Mouse (Mus musculus): ENCODE data around the gene 2610001J05Rik. TPM values are rescaled to one million over a fixed set of nuclear protein-coding genes. Genes with fewer than 3 reads are reported as not detected.

2610001J05Rik gene
- polyA plus RNA-seq (2015; fragmentation: Nextera tagmentation; extraction: Ambion mirVana): 104 and 113 TPM in 2 replicates

- Histone ChIP-seq H3K4me2 (ENCODE audit: low read depth, low read length) (peak within 1 kb of the TSS; percentile 57), H3K27me3 (replicated peaks; ENCODE audit: control insufficient read depth, insufficient read depth, low read length) (no peaks in the 10 kb centered on the region), H3K4me3 (ENCODE audit: low read length) (peak within 1 kb of the TSS; percentile 72), H3K36me3 (ENCODE audit: control insufficient read depth, insufficient read depth, low read length) (no peaks in the 10 kb centered on the region), H3K9ac (ENCODE audit: low read depth, low read length) (peak within 1 kb of the TSS; percentile 77), H3K4me1 (ENCODE audit: control insufficient read depth, insufficient read depth, low read length) (peaks cover 6% of the 10 kb centered on the region; the same call in 1 of the 2 replicates), H3K9me3 (ENCODE audit: control insufficient read depth, low read length) (no peaks in the 10 kb centered on the region), H3K27ac (ENCODE audit: low read length) (peak within 1 kb of the TSS; percentile 91)
- under 1% methylated on average over 19 of the region's 19 CpGs for WGBS
- peak; percentile 100 for ATAC-seq
Measured at GRCm38 (mm10) chr6:13870919-13871624, at the start of gene 2610001J05Rik. TSS of gene 2610001J05Rik (minus strand) at chr6:13871518.

DNA sequence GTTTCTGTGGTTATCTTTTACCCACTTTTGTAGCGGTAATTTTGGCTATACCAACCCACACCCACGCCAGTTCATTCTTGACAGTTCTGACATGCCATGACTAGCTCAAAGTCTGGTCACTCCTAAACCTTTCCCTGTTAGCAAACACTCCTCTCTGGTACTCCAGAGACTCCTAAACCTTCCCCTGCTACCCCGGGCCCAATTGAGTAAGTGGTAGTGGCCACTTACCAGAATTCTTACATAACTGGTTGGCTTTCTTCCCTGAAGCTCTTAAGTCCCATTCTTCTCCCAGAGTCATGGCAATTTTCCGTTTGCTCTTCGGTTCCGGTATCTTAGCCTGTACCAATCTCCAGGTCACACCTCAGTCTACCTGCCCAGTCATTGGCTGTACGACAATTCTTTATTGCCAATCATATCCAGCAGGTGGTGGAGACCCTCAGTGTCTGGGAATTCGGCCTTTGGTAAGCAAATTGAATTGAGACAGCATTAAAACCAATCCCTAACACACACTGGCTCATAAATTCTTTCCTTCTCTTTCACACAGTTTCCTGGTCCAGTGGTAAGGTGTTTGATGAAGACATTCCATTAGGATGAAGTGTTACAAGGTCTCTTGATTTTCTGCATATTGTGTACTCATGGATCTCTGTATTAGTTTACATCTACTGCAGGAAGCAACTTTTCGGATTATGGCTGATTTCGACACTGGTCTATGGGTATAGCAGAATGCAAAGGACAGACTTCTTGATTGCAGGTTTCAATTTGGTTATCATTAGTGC, 38.6 kb upstream of the 2610001J05Rik start:
- H3K9ac ChIP-seq (ENCODE audit: low read depth, low read length): no peak overlapping the region
- no peak overlapping the region for H3K4me2 ChIP-seq (ENCODE audit: low read depth, low read length)
- WGBS: 86% methylated on average over 10 of the region's 10 CpGs
- no peak overlapping the region for H3K4me3 ChIP-seq (ENCODE audit: low read length)
- H3K9me3 ChIP-seq (ENCODE audit: control insufficient read depth, low read length): no peaks in the 10 kb centered on the region
- no peaks in the 10 kb centered on the region for H3K27me3 ChIP-seq (replicated peaks; ENCODE audit: control insufficient read depth, insufficient read depth, low read length)
- no peak overlapping the region for H3K27ac ChIP-seq (ENCODE audit: low read length)
- no peak for ATAC-seq
- no peaks in the 10 kb centered on the region for H3K36me3 ChIP-seq (ENCODE audit: control insufficient read depth, insufficient read depth, low read length)
- no peaks in the 10 kb centered on the region for H3K4me1 ChIP-seq (ENCODE audit: control insufficient read depth, insufficient read depth, low read length)

- no peaks in the 10 kb centered on the region for H3K27me3 ChIP-seq (replicated peaks; ENCODE audit: control insufficient read depth, insufficient read depth, low read length)
- no peaks in the 10 kb centered on the region for H3K4me1 ChIP-seq (ENCODE audit: control insufficient read depth, insufficient read depth, low read length)
- no peaks in the 10 kb centered on the region for H3K9me3 ChIP-seq (ENCODE audit: control insufficient read depth, low read length)
- no peak for ATAC-seq
- no peak overlapping the region for H3K4me2 ChIP-seq (ENCODE audit: low read depth, low read length)
- WGBS: 85% methylated on average over 5 of the region's 5 CpGs
- H3K27ac ChIP-seq (ENCODE audit: low read length): no peak overlapping the region
- no peak overlapping the region for H3K9ac ChIP-seq (ENCODE audit: low read depth, low read length)
- no peak overlapping the region for H3K4me3 ChIP-seq (ENCODE audit: low read length)
- H3K36me3 ChIP-seq (ENCODE audit: control insufficient read depth, insufficient read depth, low read length): no peaks in the 10 kb centered on the region
Measured at GRCm38 (mm10) chr6:13902941-13903627, 31.8 kb upstream of the 2610001J05Rik start.

GRCm38 (mm10) chr6:13884877-13885592, 13.7 kb upstream of the 2610001J05Rik start:
- H3K9ac ChIP-seq (ENCODE audit: low read depth, low read length): no peak overlapping the region
- H3K9me3 ChIP-seq (ENCODE audit: control insufficient read depth, low read length): no peaks in the 10 kb centered on the region
- no peak overlapping the region for H3K27ac ChIP-seq (ENCODE audit: low read length)
- 77% methylated on average over 3 of the region's 3 CpGs for WGBS
- H3K4me1 ChIP-seq (ENCODE audit: control insufficient read depth, insufficient read depth, low read length): no peaks in the 10 kb centered on the region
- no peak for ATAC-seq
- H3K4me3 ChIP-seq (ENCODE audit: low read length): no peak overlapping the region
- no peaks in the 10 kb centered on the region for H3K36me3 ChIP-seq (ENCODE audit: control insufficient read depth, insufficient read depth, low read length)
- H3K4me2 ChIP-seq (ENCODE audit: low read depth, low read length): no peak overlapping the region
- H3K27me3 ChIP-seq (replicated peaks; ENCODE audit: control insufficient read depth, insufficient read depth, low read length): no peaks in the 10 kb centered on the region

DNA sequence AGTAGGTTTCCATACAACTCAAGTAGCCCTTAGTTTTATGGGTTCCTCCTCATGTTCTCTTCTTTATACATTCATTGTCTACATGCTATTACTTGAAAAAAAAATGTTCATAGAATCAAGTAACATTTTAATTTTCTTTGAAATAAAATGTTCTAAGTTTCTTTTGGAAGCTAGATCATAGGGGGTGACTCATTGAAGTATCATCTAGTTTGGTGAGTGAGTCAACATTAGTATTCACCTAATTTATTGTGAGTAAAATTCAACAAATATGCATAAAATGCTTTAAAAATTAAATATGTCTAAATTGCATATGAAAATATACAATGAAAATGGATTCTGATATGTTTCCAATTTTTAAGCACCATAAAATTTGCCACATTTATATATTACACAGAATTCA, 11.6 kb upstream of the 2610001J05Rik start:
- H3K4me1 ChIP-seq (ENCODE audit: control insufficient read depth, insufficient read depth, low read length): no peaks in the 10 kb centered on the region
- no peak overlapping the region for H3K4me2 ChIP-seq (ENCODE audit: low read depth, low read length)
- H3K9me3 ChIP-seq (ENCODE audit: control insufficient read depth, low read length): no peaks in the 10 kb centered on the region
- H3K4me3 ChIP-seq (ENCODE audit: low read length): no peak overlapping the region
- H3K9ac ChIP-seq (ENCODE audit: low read depth, low read length): no peak overlapping the region
- no peaks in the 10 kb centered on the region for H3K36me3 ChIP-seq (ENCODE audit: control insufficient read depth, insufficient read depth, low read length)
- no peak for ATAC-seq
- H3K27me3 ChIP-seq (replicated peaks; ENCODE audit: control insufficient read depth, insufficient read depth, low read length): no peaks in the 10 kb centered on the region
- H3K27ac ChIP-seq (ENCODE audit: low read length): no peak overlapping the region

GRCm38 (mm10) chr6:13873959-13874358, 2.6 kb upstream of the 2610001J05Rik start:
- no peaks in the 10 kb centered on the region for H3K27me3 ChIP-seq (replicated peaks; ENCODE audit: control insufficient read depth, insufficient read depth, low read length)
- no peak overlapping the region for H3K4me2 ChIP-seq (ENCODE audit: low read depth, low read length)
- no peak overlapping the region for H3K27ac ChIP-seq (ENCODE audit: low read length)
- no peaks in the 10 kb centered on the region for H3K9me3 ChIP-seq (ENCODE audit: control insufficient read depth, low read length)
- H3K4me3 ChIP-seq (ENCODE audit: low read length): no peak overlapping the region
- H3K4me1 ChIP-seq (ENCODE audit: control insufficient read depth, insufficient read depth, low read length): peaks cover 6% of the 10 kb centered on the region; the same call in 1 of the 2 replicates
- WGBS: 85% methylated on average over 2 of the region's 2 CpGs
- ATAC-seq: no peak
- H3K36me3 ChIP-seq (ENCODE audit: control insufficient read depth, insufficient read depth, low read length): no peaks in the 10 kb centered on the region
- no peak overlapping the region for H3K9ac ChIP-seq (ENCODE audit: low read depth, low read length)

- Histone ChIP-seq H3K4me3 (ENCODE audit: low read length) (no peak overlapping the region), H3K27me3 (replicated peaks; ENCODE audit: control insufficient read depth, insufficient read depth, low read length) (no peaks in the 10 kb centered on the region), H3K9me3 (ENCODE audit: control insufficient read depth, low read length) (no peaks in the 10 kb centered on the region), H3K4me1 (ENCODE audit: control insufficient read depth, insufficient read depth, low read length) (peaks cover 6% of the 10 kb centered on the region; the same call in 1 of the 2 replicates), H3K27ac (ENCODE audit: low read length) (no peak overlapping the region), H3K4me2 (ENCODE audit: low read depth, low read length) (peak overlapping the region; percentile 39), H3K9ac (ENCODE audit: low read depth, low read length) (no peak overlapping the region), H3K36me3 (ENCODE audit: control insufficient read depth, insufficient read depth, low read length) (no peaks in the 10 kb centered on the region)
- 57% methylated on average over 7 of the region's 7 CpGs for WGBS
- ATAC-seq: no peak
Measured at GRCm38 (mm10) chr6:13872076-13872475, 758 bp upstream of the 2610001J05Rik start.

DNA sequence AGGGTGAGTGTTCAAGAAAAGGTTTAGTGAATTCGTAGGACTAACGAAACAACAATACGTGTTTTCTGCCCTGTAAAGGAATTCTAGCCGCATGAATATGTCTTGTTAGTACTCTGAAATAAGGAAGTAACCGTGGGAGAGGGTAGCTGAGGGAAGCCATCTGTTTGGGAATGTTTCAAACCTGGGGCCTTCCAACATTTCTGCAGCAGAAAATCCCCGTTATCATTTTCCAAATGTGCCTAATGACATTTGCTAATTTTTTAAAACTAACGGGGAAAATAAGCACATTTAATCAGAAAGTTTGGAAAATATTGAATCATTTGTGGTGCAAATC, 274 bp upstream of the 2610001J05Rik start:
- Histone ChIP-seq H3K4me2 (ENCODE audit: low read depth, low read length) (peak overlapping the region; percentile 39), H3K36me3 (ENCODE audit: control insufficient read depth, insufficient read depth, low read length) (no peaks in the 10 kb centered on the region), H3K4me3 (ENCODE audit: low read length) (peak overlapping the region; percentile 72), H3K27ac (ENCODE audit: low read length) (peak overlapping the region; percentile 91), H3K27me3 (replicated peaks; ENCODE audit: control insufficient read depth, insufficient read depth, low read length) (no peaks in the 10 kb centered on the region), H3K4me1 (ENCODE audit: control insufficient read depth, insufficient read depth, low read length) (peaks cover 6% of the 10 kb centered on the region; the same call in 1 of the 2 replicates), H3K9me3 (ENCODE audit: control insufficient read depth, low read length) (no peaks in the 10 kb centered on the region), H3K9ac (ENCODE audit: low read depth, low read length) (peak overlapping the region; percentile 77)
- WGBS: 2% methylated on average over 7 of the region's 7 CpGs
- ATAC-seq: peak; percentile 87

DNA sequence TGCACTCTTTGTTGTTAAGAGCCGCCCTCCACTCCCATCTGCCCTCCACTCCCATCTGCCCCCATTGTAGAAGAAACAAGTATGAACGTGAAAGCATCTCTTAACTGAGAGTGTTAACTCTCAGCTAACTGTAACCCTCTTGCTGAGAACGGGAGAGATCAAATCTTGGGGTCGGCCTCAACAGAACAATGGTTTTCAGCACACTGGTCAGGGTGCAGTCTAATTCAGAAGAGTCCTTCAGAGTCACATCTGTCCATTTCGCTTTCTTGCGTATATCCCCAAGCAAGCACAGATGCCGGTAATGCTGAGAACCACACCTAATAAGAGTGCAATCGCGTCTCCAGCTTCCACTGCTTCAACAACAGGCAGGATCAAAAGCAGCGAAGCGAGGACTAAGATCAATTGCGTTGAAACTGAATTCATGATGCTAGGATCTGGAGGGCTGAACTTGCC, 1.0 kb downstream of the 2610001J05Rik start:
- H3K4me3 ChIP-seq (ENCODE audit: low read length): peak overlapping the region; percentile 38
- H3K4me1 ChIP-seq (ENCODE audit: control insufficient read depth, insufficient read depth, low read length): peaks cover 6% of the 10 kb centered on the region; the same call in 1 of the 2 replicates
- WGBS: 35% methylated on average over 12 of the region's 12 CpGs
- ATAC-seq: no peak
- H3K4me2 ChIP-seq (ENCODE audit: low read depth, low read length): peak overlapping the region; percentile 57
- H3K36me3 ChIP-seq (ENCODE audit: control insufficient read depth, insufficient read depth, low read length): no peaks in the 10 kb centered on the region
- peak overlapping the region; percentile 51 for H3K9ac ChIP-seq (ENCODE audit: low read depth, low read length)
- no peaks in the 10 kb centered on the region for H3K27me3 ChIP-seq (replicated peaks; ENCODE audit: control insufficient read depth, insufficient read depth, low read length)
- H3K9me3 ChIP-seq (ENCODE audit: control insufficient read depth, low read length): no peaks in the 10 kb centered on the region
- no peak overlapping the region for H3K27ac ChIP-seq (ENCODE audit: low read length)

Data from intestine, embryonic 16.5 days (tissue).